ENCODE assay signal across 11 mouse cellular contexts in the genomic region with DNA sequence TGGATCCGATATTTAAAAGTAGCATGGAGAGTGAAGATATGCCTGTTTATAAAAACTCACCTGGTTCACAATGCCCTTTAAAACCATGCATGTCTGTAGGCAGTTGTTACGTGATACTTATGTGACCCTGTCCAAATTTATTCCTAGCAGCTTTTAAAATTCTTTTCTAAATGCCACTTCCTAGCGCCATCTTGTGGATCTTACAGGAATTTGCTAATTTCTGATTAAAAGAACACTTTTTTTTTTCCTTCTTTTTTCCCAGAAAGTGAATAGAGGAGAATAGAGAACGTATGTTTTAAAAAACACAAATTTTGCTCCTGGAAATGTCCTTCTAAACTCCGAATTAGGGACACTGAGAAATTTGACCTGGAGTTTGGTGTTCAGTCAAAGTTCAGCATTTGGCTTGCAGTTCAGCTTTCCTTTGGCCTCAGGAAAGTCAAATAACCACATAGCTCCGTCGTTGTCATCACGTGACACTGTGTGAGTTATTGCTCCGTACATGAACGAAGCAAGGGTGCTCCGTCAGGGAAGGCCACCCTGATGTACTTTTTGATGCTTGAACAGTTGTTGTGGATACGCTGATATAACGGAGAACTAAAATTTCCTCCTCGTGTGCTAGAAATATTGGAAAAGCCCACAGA. TPM values are rescaled to one million over a fixed set of nuclear protein-coding genes. Genes with fewer than 3 reads are reported as not detected.
DNase-seq lines count a peak whose midpoint lies in the region; ATAC-seq and TF ChIP-seq lines count a peak whose summit lies in the region.
"Had no signal": no experiment of that assay in that cellular context is flagged by ENCODE, and none has a peak within 500 bp of the region (broad histone marks: within the 10 kb centered on the region; RNA-seq: fewer than 3 reads in every experiment).

No protein-coding gene starts in this region.

- no peaks in the 10 kb centered on the region for H3K27me3 ChIP-seq in embryonic facial prominence, embryonic 11.5 days (ENCODE audit: control insufficient read depth, insufficient read depth, low read length)
- H3K27me3 ChIP-seq in embryonic facial prominence, embryonic 10.5 days (replicated peaks; ENCODE audit: low read depth, poor library complexity, severe bottlenecking) = no peaks in the 10 kb centered on the region
- no peaks in the 10 kb centered on the region for H3K27me3 ChIP-seq in liver, embryonic 14.5 days (ENCODE audit: control insufficient read depth, insufficient read depth, low read length)
- H3K27me3 ChIP-seq in liver, embryonic 11.5 days (replicated peaks; ENCODE audit: control insufficient read depth, insufficient read depth, low read length) = no peaks in the 10 kb centered on the region
- H3K27me3 ChIP-seq: neural tube, embryonic 12.5 days had no signal

- ATAC-seq in embryonic facial prominence, embryonic 11.5 days (replicated peaks; ENCODE audit: insufficient number of reproducible peaks, low FRiP score, low TSS enrichment, low read depth) = no peak
- ATAC-seq in liver, embryonic 14.5 days (ENCODE audit: insufficient read depth) = no peak
- ATAC-seq in liver, embryonic 11.5 days (replicated peaks; ENCODE audit: low FRiP score) = no peak

- H3K4me3 ChIP-seq in embryonic facial prominence, embryonic 11.5 days (ENCODE audit: low read depth, low read length) = no peak overlapping the region
- H3K4me3 ChIP-seq in embryonic facial prominence, embryonic 10.5 days = no peak overlapping the region
- H3K4me3 ChIP-seq in liver, embryonic 14.5 days (ENCODE audit: insufficient read depth in 1 of 2, low read depth in 2 of 2, low read length in 2 of 2) = no peak overlapping the region
- no peak overlapping the region for H3K4me3 ChIP-seq in liver, embryonic 11.5 days (ENCODE audit: low read depth, low read length)
- H3K4me3 ChIP-seq: limb, embryonic 12.5 days; neural tube, embryonic 12.5 days had no signal

- 53% methylated on average over 14 of the region's 14 CpGs for WGBS in embryonic facial prominence, embryonic 11.5 days
- 61% methylated on average over 14 of the region's 14 CpGs for WGBS in embryonic facial prominence, embryonic 10.5 days
- WGBS in liver, embryonic 14.5 days (ENCODE audit: insufficient replicate concordance) = 35% methylated on average over 14 of the region's 14 CpGs
- WGBS in liver, embryonic 11.5 days = 46% methylated on average over 14 of the region's 14 CpGs

- DNase-seq in embryonic facial prominence, embryonic 11.5 days (ENCODE audit: low spot score) = peak; percentile 73
- DNase-seq in embryonic facial prominence, embryonic 10.5 days (ENCODE audit: low spot score) = no peak
- DNase-seq in liver, embryonic 14.5 days (ENCODE audit: low read depth in 3 of 3, low spot score in 3 of 3) = peak in 1 of 3 experiments; percentile 5
- DNase-seq in liver, embryonic 11.5 days (ENCODE audit: low spot score) = no peak
- peak; percentile 9 for DNase-seq in c-Kit-positive CD71-negative TER-119-negative erythroid progenitor cells, embryonic 14.5 days (ENCODE audit: low read depth)
- peak; percentile 37 for DNase-seq in retina, postnatal 1 day
- DNase-seq in urinary bladder, adult 18-20 months (ENCODE audit: low spot score in 2 of 2) = no peak
- DNase-seq in right cerebral cortex, postnatal 4 days = no peak
- DNase-seq: cerebellum, adult 11-12 months had no signal

- no peak overlapping the region for H3K9ac ChIP-seq in embryonic facial prominence, embryonic 11.5 days (replicated peaks; ENCODE audit: low read length)
- no peak overlapping the region for H3K9ac ChIP-seq in liver, embryonic 14.5 days (replicated peaks)
- no peak overlapping the region for H3K9ac ChIP-seq in liver, embryonic 11.5 days (ENCODE audit: low read depth, low read length)
- H3K9ac ChIP-seq: limb, embryonic 12.5 days; neural tube, embryonic 12.5 days had no signal

- H3K4me2 ChIP-seq in embryonic facial prominence, embryonic 11.5 days (ENCODE audit: low read depth, low read length) = no peak overlapping the region
- H3K4me2 ChIP-seq in liver, embryonic 14.5 days (ENCODE audit: low read depth) = no peak overlapping the region
- no peak overlapping the region for H3K4me2 ChIP-seq in liver, embryonic 11.5 days
- H3K4me2 ChIP-seq: limb, embryonic 12.5 days; neural tube, embryonic 12.5 days had no signal

- no peaks in the 10 kb centered on the region for H3K9me3 ChIP-seq in embryonic facial prominence, embryonic 11.5 days (replicated peaks; ENCODE audit: control insufficient read depth, low read length)
- H3K9me3 ChIP-seq in embryonic facial prominence, embryonic 10.5 days = no peaks in the 10 kb centered on the region
- no peaks in the 10 kb centered on the region for H3K9me3 ChIP-seq in liver, embryonic 14.5 days (ENCODE audit: control insufficient read depth, low read length)
- H3K9me3 ChIP-seq in liver, embryonic 11.5 days (ENCODE audit: control insufficient read depth, low read length) = no peaks in the 10 kb centered on the region
- H3K9me3 ChIP-seq: limb, embryonic 12.5 days; neural tube, embryonic 12.5 days had no signal

- peak; percentile 28; the same call in 1 of the 2 replicates for TF ChIP-seq CTCF in liver, embryonic 14.5 days (IDR thresholded peaks at IDR 0.05; ENCODE audit: low read depth)

- H3K27ac ChIP-seq in embryonic facial prominence, embryonic 11.5 days (replicated peaks; ENCODE audit: low read depth, low read length) = no peak overlapping the region
- no peak overlapping the region for H3K27ac ChIP-seq in embryonic facial prominence, embryonic 10.5 days (replicated peaks)
- H3K27ac ChIP-seq in liver, embryonic 14.5 days = no peak overlapping the region
- no peak overlapping the region for H3K27ac ChIP-seq in liver, embryonic 11.5 days (ENCODE audit: low read depth, low read length)
- H3K27ac ChIP-seq: limb, embryonic 12.5 days; neural tube, embryonic 12.5 days had no signal

- no peak for TF ChIP-seq EP300 in liver, embryonic 14.5 days (IDR thresholded peaks at IDR 0.05; ENCODE audit: low read depth)

- H3K36me3 ChIP-seq in embryonic facial prominence, embryonic 11.5 days (replicated peaks; ENCODE audit: control insufficient read depth, insufficient read depth, low read depth, low read length) = no peaks in the 10 kb centered on the region
- H3K36me3 ChIP-seq in embryonic facial prominence, embryonic 10.5 days (replicated peaks) = no peaks in the 10 kb centered on the region
- no peaks in the 10 kb centered on the region for H3K36me3 ChIP-seq in liver, embryonic 14.5 days (replicated peaks; ENCODE audit: control insufficient read depth, insufficient read depth, low read depth)
- H3K36me3 ChIP-seq in liver, embryonic 11.5 days (ENCODE audit: control insufficient read depth, insufficient read depth, low read length) = no peaks in the 10 kb centered on the region
- H3K36me3 ChIP-seq: limb, embryonic 12.5 days; neural tube, embryonic 12.5 days had no signal

- no peaks in the 10 kb centered on the region for H3K4me1 ChIP-seq in embryonic facial prominence, embryonic 11.5 days (ENCODE audit: control insufficient read depth, insufficient read depth, low read length)
- H3K4me1 ChIP-seq in embryonic facial prominence, embryonic 10.5 days = peaks cover 7% of the 10 kb centered on the region; the same call in 1 of the 2 replicates
- H3K4me1 ChIP-seq in liver, embryonic 14.5 days (replicated peaks; ENCODE audit: control insufficient read depth in 2 of 2, insufficient read depth in 2 of 2, low read length in 1 of 2) = no peaks in the 10 kb centered on the region
- H3K4me1 ChIP-seq in liver, embryonic 11.5 days (replicated peaks; ENCODE audit: control insufficient read depth, insufficient read depth, low read length) = no peaks in the 10 kb centered on the region
- H3K4me1 ChIP-seq: limb, embryonic 12.5 days; neural tube, embryonic 12.5 days had no signal

RNA-seq across cellular contexts. Expression of gene 1700066M21Rik, which starts 38.1 kb away (rescaled TPM):
- 16.7 and 18.2 TPM in 2 replicates for polyA plus RNA-seq in embryonic facial prominence, embryonic 11.5 days (2014; fragmentation: Nextera tagmentation; extraction: Ambion mirVana)
- polyA plus RNA-seq in embryonic facial prominence, embryonic 10.5 days (2016; fragmentation: Nextera tagmentation; extraction: Ambion mirVana) = 8.6 and 11.0 TPM in 2 replicates
- polyA plus RNA-seq in liver, embryonic 14.5 days (2012; rRNA removed) = 2.9 and 4.3 TPM in 2 replicates
- 8.2 and 9.3 TPM in 2 replicates for polyA plus RNA-seq in liver, embryonic 14.5 days (2014; fragmentation: Nextera tagmentation; extraction: Ambion mirVana)
- polyA plus RNA-seq in liver, embryonic 11.5 days (2014; fragmentation: Nextera tagmentation; extraction: Ambion mirVana) = 15.5 and 18.0 TPM in 2 replicates

Comparison
In these comparisons a context has a peak if more than half of its experiments do, and no peak if none do; other contexts are left out.
1. DNase-seq: peak in embryonic facial prominence, embryonic 11.5 days (single experiment), c-Kit-positive CD71-negative TER-119-negative erythroid progenitor cells, embryonic 14.5 days (single experiment) and retina, postnatal 1 day (single experiment); none in embryonic facial prominence, embryonic 10.5 days (single experiment), liver, embryonic 11.5 days (single experiment), urinary bladder, adult 18-20 months (0 of 2) and right cerebral cortex, postnatal 4 days (single experiment).